Mouse (Mus musculus): ENCODE data around the gene Dmkn.
"Not testable (repeated sequence)": the region's sequence is repeated elsewhere in the genome, so short reads cannot be mapped to it uniquely, and the experiment has no call there.

Dmkn gene

GRCm38 (mm10) chr7:30763456-30763855 is at the start of gene Dmkn:
Gene Dmkn, plus strand, starts transcription at chr7:30763756.
- no peak for DNase-seq

GRCm38 (mm10) chr7:30717006-30717715 is 46.4 kb upstream of the Dmkn start:
- peak; percentile 93 for DNase-seq

GRCm38 (mm10) chr7:30717716-30718046 is 45.9 kb upstream of the Dmkn start:
- DNase-seq, result no peak

DNA sequence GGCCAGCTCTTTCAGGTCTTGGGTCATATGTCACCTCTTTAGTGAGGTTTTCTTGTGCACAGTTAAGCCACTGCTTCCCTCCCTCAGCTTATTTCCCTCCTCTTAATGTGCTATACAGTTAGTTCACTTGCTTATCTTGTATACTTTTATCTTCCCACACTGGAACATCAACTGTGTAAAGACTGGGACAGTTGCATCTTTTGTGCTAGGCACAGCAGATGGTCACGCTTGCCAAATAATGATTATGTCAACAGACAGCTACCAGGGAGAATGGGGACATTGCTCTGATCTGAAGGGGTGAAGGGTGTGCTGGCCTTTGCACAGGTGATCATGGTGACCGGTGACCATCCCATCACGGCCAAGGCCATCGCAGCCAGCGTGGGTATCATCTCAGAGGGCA is 43.9 kb upstream of the Dmkn start:
- DNase-seq, result no peak

DNA sequence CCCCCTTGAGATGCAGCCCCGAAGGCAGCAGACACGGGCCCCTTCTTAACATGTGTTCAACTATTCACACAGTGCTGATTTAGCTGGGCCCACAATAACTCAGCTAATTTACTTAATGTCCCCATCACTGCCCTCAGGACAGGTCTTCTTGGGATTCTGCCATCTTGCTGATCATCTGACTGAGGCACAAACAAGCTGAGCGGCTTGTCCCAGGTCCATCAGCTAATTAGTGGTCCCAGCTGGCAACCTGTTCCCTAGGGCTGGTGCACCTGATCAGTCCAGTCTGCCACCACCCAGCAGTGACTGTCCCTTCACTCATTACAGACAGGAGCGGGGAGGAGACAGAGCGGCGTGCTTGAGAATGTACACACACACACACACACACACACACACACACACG is 42.3 kb upstream of the Dmkn start:
- DNase-seq, result no peak

GRCm38 (mm10) chr7:30723274-30723953 is 40.1 kb upstream of the Dmkn start:
- peak; percentile 28 for DNase-seq

DNA sequence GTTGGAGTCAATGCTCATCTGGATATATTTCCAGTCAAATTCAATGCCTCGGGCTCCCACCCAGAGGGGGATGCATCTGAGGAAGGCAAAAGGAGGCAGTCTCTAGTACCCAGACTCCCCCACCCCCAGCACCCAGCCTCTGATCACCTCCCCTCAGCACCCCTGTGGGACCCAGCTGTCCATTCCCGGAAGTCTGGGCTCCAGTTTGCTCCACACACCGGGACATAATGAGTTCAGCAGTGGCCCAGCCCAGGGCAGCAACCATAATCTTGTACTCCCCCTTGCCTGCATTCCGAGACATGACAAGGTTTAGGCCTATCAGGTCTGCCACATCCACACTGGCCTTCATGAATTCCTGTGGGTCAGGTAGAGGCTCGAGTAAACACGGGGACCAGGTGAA is 35.3 kb upstream of the Dmkn start:
- no peak for DNase-seq

GRCm38 (mm10) chr7:30728739-30729395 is 34.7 kb upstream of the Dmkn start:
- peak; percentile 12 for DNase-seq

GRCm38 (mm10) chr7:30729396-30730063 is 34.0 kb upstream of the Dmkn start, which contains the start of gene Tmem147:
Gene Tmem147, minus strand, starts transcription at chr7:30729540.
- peak; percentile 98 for DNase-seq

DNA sequence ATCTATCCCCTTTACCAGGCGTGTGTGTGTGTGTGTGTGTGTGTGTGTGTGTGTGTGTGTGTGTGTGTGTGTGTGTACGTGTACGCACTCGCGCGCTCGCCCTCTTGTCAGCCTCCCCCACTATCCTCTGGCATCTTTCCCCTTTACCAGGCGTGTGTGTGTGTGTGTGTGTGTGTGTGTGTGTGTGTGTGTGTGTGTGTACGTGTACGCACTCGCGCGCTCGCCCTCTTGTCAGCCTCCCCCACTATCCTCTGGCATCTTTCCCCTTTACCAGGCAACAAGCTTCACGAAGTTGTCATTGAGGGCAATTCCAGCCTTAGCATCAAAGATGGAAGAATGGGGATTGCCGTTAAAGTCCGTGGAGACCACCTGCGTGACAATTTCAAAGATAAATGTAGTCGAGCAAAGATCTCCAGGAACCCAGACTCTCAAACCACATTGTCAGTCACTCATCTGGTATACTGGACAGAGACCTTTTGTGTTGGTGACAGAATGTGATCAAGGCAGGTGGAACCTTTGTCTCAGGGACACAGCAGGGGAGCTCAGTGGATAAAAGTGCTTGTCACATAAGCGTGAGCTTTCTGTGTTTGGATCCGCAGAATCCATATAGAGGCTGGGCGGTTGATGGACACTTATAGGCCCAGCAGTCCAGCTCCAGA is 33.4 kb upstream of the Dmkn start:
- DNase-seq, result not testable (repeated sequence)

- DNase-seq, result no peak
Measured at GRCm38 (mm10) chr7:30736211-30736610, 27.3 kb upstream of the Dmkn start.

- not testable (repeated sequence) for DNase-seq
Measured at GRCm38 (mm10) chr7:30742570-30742969, 21.0 kb upstream of the Dmkn start.

DNA sequence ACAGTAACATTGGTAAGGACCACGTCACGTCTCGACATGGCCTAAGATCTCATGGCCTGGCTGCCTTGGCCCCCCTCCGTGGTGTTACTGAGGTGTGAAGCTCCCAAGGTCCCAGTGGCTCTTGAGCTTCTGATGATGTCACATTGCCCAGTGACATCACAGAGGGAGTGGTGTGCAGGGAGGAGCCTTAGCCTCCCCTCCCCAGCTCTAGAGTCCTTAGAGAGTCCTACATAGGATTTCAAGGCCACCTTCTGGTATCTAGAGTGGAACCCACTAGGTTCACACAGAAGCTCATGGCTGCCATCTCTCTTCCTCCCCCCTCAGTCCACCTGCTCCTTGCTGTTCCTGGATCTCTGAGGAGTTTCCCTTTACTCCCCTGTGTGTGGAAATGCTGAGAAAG is 19.9 kb upstream of the Dmkn start, which contains the start of gene Gapdhs:
Gene Gapdhs (minus strand): TSS at position 65 of the 400 bp plus-strand sequence.
- DNase-seq, result not testable (repeated sequence)

DNA sequence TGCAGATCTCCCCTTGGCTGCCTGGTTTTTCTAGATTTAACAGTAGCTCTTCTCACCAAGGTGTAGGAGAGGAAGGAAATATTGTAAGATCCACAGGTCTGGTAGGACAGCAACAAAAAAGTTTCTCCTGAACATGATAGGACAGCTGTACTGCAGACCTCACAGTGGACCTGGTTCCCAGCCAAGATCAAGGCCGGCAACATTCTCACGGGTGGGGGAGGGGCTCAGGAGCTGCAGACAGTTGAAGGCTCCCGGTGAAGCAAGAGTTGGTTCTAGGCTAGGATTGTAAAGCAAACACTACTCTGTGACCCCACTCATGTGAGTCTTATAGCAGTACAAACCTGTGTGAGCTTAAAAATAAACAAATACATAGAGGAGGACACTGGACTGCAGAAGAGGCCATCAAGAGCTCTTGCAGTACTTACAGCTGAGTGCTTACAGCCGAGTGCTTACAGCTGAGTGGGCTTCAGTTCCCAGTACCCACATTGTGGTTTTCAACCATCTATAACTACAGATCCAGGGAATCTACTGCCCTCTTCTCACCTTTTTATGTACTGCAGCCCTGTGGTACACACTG is 19.4 kb upstream of the Dmkn start:
- DNase-seq, result no peak

DNA sequence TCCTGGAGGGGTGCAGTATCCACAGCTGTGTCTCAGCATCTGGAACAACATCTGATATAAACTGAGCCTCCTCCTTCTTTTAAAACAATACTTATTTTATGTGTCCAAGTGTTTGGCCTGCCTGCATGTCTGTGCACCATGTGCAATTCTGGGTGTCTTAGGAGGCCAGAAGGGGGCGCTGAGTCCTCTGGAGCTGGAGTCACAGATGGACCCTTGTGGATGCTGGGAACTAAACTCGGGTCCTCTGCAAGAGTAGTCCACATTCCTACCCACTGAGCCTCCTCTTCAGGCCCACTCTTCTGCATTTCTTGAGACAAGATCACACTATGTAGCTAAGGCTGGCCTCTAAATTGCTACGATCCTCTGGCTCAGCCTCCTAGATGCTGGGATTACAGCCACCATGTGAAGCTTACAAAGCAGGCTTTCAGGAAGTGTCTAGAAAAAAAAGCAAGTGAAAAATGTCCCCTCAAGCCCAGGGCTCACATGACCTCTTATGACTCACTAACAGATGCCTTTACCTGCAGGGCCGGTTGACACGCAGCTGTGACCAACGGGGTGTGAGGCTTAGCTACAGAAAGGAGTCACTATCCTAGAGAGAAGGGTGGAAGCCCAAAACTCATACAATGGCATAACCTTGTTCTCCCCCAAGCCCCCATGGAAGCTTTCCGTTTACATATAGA is 15.9 kb upstream of the Dmkn start:
- DNase-seq, result no peak

GRCm38 (mm10) chr7:30749824-30750606 is 13.5 kb upstream of the Dmkn start:
- no peak for DNase-seq

GRCm38 (mm10) chr7:30751086-30751669 is 12.4 kb upstream of the Dmkn start, which contains the start of gene Sbsn:
Gene Sbsn, plus strand, starts transcription at chr7:30751471.
- DNase-seq, result no peak

GRCm38 (mm10) chr7:30757001-30757400 is 6.6 kb upstream of the Dmkn start:
- no peak for DNase-seq

GRCm38 (mm10) chr7:30758853-30759252 is 4.7 kb upstream of the Dmkn start:
- DNase-seq, result peak; percentile 63

DNA sequence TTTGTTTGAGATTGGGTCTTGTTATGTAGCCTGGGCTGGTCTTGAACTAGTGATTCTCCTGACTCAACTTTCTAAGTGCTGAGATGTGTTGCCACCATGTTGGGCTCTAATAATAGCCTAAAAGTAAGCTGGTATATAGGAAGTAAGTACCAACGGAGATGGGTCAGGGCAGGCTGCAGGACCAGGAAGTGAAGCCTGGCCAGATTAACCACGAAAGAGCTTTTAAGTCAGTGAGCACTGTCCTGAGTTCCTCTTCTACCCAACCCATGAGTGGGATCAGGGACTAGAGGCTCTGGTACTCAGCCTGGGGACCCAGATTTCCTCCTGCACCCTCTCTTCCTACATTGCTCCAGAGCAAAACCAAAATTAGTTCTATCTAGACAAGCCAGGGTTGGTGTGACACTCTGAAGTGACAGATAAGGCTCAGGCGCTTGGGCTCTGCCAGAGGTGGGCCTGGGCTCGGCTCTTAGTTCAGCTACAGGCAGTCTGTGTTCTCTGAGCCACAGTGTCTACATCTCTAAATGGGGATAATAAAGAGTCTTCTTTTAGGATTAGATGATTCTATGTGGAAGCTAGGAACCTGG is 1.7 kb upstream of the Dmkn start:
- no peak for DNase-seq

All from embryo, embryonic 11 days (tissue).